Mouse (Mus musculus) megakaryocyte-erythroid progenitor cell, adult 5-6 weeks (primary cell): ENCODE measurements around the gene Rabgap1l. TPM values are rescaled to one million over a fixed set of nuclear protein-coding genes. Genes with fewer than 3 reads are reported as not detected.
A peak's percentile ranks its signal among the peaks of the same experiment; 100 is the strongest.
"Not testable (repeated sequence)": the region's sequence is repeated elsewhere in the genome, so short reads cannot be mapped to it uniquely, and the experiment has no call there.

Experiments used
- ATAC-seq: replicated peaks from 2 replicates; pipeline ENCODE4 v1.8.0; 2016; ENCODE audit warnings: mild to moderate bottlenecking, inconsistent platforms; ENCODE audit not compliant: severe bottlenecking, poor library complexity, low FRiP score, low TSS enrichment
- total RNA-seq, 2 experiments: library from RNA; stranded (forward) in 1 of 2; stranded (reverse) in 1 of 2; fragments of 200-1000, 215-1000 nt in 1 of 2; fragments of >200 nt in 1 of 2; fragmentation: Nextera tagmentation in 1 of 2; gene quantifications; 2 replicates each; pipeline ENCODE4 v1.2.3; 2014 to 2017

The Rabgap1l gene
- total RNA-seq, 2 experiments from 2014 or later: 124 to 256 TPM

DNA sequence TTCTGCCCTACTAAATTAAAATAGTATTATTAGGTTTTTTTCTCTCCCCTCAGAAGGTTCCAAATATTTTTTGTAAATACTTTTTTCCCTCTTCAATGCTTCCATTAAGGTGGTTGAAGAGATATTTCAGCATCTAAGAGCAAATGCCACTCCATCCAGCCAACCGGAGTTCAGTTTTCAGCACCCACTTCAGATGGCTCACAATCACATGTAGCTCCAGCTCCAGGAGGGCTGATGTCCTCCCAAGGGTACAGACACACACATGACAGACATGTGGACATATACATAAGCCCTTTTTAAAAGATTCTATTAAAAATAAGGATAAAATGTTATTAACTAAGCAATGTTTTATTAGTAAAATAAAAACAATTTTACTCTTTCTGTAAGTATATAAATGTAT, 79.6 kb downstream of the Rabgap1l start:
- no peak for ATAC-seq

DNA sequence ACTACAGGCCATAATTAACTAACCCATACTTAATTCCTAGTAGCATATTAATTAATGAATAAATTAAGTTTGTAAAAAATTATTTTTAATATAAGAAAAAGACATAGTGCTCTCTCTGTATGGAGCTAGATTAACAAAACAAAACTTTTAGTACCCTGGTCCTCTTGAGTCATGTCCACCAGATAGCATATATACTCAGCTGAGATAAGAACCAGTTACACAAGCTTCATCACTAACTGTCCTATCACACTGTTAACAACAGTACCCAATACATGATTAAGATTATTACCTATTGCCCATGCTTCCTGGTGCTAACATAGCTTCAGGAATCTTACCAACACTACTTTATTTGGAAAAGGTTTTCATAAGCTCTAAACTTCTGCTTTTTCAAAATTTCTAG, 82.5 kb downstream of the Rabgap1l start:
- 0 out of 2 replicates have a peak, but pooled peaks have one; percentile 41 for ATAC-seq

DNA sequence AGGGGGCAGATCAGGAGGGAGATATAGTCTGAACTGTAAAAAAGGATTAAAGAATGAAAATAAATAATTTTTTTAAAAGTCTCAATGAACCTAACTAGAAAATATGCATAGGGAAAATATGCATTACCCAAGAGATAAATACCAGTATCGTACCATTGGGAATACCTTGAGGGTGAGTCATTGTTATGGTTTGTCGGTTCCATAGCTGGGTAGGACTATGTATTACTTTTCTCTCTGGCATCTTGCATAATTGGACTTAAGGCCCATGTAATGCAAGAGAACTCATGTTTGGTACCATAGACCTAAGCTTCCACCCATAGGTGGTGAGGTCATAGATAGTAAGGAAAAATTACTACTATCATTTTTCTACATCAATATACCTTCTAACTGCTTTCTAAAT, 88.4 kb downstream of the Rabgap1l start:
- ATAC-seq: no peak

DNA sequence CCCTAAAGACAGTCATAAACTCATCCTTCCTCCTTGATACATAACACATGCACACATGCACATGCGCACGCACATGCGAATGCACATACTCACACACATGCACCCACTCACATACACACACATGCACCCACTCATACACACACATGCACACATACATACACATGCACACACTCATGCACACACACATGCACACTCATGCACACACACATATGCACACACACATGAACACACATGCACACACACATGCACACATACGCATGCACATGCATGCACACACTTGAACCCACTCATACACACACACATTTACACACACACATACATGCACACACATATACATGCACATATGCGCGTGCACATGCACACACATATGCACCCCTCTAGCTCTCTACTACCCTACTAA, 89.2 kb downstream of the Rabgap1l start:
- ATAC-seq: no peak

DNA sequence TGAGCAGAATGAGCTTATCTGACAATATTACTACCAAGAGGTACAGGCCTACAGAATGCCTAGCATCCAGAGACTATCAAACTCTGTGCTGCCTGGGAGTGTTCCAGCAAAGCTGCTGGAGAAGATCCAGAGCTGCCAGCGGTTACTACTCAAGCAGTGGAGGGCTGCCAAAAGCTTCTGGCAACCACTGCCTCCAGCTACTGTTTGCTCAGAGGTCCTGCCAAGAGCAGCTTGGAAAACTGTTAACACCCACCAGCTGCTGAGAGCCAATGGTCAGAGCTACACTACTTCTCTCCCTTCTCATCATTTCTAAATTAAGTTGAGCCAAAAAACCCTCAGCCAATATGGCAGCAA, 99.9 kb downstream of the Rabgap1l start:
- ATAC-seq: peak; percentile 98

DNA sequence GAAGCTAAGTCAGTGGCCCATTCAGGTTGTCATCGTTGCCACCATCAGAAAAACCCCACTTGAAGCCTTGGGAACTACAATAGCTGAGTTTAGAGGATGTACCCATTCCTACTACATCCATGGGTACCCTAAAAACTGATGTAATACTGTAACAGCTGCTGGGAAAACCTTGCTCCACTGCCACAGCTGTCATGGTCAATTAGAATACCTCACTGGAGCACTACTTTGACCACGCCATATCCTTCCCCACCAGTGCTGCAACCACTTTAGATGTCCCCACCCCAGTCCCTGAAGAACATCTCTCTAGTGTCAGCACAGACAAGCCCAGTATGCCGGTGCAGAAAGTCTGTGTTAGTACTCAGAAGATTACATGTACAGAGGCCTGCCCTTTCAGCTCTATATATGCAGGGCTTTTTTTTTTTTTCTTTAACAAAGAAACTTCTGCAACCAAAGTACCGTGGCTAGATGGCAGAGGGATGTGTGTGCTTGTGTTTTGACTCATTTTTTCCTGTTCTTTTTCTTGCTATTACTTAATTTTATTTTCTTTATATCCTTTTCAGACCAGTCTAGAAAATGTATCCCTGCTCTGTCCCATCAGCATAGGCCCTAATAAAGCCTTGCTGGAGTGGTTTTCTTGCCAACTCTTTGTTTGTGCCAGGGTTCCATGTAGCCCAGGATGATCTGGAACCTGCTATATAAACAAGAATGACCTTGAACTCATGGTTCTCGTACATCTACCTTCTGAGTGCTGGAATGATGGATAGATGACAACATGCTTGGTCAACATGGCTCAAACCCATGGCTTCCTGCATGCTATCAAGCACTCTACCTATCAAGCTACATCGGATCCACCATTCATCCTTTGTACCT, 100.6 kb downstream of the Rabgap1l start:
- ATAC-seq: no peak

DNA sequence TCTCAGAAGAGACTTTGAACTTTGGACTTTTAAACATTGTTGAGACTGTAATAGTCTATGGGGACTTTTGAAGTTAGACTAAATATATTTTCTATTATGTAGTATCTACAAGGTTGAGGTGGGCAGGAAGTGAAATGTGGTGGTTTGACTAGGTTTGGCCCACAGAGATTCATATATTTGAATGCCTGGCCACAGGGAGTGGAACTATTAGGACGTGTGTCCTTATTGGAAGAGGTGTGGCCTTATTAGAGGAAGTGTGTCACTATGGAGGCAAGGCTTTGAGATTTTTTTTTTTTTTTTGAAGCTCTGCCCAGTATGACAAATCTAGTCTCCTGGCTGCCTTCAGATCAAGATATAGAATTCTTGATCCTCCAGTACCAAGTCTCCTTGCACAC, 101.8 kb downstream of the Rabgap1l start:
- no peak for ATAC-seq

DNA sequence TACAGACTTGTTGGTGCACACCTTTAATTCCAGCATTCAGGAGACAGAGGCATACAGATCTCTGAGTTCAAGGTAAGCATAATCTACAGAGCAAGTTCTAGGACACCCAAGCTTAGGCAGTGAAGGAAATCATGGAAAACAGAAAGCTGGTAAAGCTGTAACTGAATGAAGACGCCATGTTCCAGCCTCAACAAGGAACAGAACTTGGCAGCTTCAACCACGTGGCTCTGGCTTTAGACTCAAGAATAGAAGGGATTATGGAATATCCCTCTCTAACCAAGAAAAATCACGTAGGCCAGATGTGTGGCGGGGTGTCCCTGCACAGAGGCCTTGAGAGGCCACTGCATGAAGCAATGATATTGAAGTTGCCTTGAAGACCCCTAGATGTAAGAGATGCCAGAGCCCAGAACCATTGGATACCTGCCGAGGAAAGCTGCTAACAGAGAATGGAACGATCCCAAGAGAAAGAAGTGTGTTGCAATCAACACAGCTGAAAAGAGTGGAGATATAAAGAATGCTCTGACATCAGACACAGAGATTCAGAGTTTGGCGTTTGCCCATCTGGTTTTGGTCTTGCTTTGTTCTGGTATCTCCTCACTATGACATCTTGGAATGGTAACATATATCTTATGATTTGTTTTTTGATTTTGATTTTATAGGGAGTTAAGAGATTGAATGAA, 102.4 kb downstream of the Rabgap1l start:
- ATAC-seq: no peak

DNA sequence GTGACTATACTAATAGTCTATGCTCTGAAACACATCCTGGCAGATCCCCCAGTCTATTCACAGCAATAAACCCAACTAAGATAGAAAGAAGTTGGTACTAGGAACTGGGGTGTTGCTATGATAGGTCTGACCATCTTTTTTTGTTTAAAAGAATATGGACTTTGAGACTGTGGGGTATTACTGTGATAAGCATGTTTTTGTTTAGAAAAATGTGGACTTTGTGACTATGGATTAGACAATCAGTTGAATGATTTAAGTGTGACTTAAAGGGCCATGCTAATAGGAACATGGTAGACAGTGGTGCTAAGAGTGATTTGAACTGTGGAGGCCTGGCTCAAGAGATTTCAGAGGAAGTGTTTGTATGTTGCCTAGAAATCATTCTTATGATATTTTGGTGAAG, 103.5 kb downstream of the Rabgap1l start:
- no peak for ATAC-seq

DNA sequence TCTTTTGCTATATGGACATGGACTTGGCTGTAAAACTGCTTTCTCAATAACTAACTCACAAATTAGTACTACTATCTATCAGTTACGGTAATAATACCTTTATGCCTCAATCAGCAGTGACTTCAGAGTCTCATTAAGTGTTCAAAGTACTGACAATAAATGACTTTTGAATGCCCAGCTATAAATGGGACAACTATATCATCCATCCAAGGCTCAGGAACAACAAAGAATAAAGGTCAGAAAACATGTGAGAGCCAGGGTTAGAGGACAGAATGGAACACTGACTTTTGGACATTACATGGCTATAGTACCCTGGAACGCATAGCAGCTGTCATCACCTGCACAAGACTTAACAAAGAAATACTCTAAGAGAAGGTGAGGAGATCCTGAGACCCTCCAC, 108.8 kb downstream of the Rabgap1l start:
- ATAC-seq: no peak

DNA sequence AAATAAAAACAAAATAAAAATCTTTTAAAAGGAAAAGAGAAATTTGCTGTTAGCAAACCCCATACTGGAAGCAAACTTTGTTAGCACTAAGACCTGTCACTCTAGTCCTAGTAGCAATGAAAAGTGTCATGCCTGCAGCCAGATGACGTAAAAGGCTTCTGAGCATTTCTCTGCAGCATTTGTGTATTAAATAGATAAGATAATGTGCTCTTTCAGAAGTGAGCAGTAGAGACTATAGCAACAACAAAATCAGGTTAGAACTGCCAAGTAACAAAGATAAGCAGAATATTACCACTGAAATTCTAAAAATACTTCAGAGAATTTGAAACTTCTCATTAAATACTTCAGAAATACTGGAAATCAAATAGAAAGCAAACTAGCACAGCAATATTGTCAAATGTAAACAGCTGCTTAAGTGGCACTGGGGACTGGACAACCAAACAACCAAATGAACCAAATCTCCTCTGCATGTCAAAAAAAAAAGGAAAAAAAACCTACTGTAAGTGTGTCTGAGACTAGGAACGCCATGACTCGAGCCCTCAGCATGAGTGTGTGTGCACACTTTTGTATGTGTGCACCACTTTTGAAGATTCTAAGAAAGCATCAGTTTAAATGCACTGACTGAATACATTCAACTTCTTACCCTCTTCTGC, 111.5 kb downstream of the Rabgap1l start:
- ATAC-seq: peak; percentile 99

DNA sequence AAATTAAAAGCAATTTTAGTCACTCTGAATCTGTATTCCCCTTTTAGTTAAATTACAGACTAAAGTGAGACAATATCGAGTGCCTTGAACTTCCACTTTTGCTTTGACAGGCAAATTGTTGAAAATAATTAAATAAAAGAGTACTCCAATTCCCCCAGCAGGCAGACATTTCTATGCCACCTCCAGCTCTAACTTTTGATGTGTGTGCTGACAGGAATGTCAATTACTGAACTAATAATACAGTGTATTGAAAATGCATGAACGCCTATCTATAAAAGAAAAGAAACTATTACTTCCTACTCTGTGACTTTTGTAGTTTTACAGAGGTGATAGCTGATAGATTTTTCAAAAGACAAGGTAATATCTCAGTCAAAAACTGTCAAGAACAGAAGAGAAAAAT, 118.2 kb downstream of the Rabgap1l start:
- ATAC-seq: no peak

DNA sequence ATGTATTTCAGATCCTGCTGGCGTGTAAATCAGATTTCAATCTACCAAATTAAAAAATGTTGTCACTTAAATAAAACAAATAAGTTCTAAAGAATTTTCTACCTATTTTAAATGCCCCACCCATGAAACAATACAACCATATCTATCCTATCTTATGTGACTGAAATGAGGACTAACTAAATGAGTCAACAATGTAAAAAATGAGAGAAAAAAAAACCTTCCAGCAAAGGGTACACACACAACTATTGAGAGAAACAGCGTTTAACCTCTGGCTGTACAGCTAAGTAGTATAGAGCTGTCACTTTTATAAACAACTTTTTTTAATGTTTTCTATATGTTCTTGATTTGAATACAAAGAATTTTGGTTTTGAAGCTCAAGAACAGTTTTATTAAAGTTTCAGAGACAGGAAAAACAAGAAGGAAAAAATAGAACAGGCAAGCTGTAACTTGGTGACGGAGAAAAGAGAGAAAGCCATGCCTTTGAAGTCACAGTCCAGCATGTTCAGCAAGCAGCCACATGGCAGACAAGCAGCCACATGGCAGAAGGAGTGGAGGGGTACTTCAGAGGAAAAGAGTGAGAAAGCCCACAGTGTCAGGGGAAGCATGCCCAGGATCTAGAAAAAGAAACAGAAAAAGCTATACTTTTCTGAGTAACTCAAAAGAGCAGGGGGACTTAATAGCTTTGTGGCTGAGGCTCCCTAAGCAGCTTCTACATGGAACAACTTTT, 120.8 kb downstream of the Rabgap1l start:
- ATAC-seq: no peak

DNA sequence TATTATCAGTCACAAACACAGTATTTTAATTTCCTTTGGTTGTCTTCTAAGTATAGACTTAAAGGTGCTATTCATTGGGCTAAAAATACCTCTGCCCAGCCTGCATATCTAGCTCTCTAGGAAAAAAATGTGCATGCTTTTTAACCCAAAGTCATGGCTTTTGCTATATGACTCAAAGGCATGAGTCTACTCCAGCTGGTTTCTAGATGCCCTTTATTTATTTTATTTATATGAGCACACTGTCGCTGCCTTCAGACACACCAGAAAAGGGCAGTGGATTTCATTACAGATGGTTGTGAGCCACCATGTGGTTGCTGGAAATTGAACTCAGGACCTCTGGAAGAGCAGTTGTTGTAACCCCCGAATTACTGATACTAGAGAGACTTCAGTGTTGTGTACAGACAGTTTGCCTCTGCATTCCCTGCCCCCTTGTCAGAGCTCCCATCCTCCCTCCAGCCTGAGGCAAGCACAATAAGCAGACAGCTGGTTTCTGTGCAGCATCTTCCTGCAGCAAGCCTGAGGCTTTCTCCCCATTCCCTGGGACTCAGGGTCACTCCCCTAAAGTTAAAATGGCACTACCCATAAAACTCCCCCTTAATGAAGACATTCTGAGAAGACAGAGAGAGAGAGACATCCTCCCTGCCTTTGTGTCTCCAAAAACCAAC, 137.1 kb downstream of the Rabgap1l start:
- no peak for ATAC-seq

DNA sequence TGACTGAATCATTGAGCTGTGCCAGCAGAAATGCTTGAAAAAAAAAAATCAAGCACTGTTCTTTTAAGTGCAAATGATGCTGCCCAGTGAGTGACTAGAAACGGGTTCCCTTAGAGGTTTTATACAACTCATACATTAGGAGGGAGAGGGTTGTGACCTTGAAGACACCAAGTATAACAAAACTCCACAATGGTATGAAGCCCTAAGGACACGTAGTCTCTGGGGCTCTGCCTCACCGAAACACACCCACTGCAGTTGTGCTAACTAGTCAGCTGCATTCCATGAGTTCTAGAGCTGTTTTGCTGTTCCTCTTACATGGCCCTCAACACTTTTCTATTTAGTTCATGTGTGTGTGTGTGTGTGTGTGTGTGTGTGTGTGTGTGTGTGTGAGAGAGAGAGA, 141.3 kb downstream of the Rabgap1l start:
- no peak for ATAC-seq

DNA sequence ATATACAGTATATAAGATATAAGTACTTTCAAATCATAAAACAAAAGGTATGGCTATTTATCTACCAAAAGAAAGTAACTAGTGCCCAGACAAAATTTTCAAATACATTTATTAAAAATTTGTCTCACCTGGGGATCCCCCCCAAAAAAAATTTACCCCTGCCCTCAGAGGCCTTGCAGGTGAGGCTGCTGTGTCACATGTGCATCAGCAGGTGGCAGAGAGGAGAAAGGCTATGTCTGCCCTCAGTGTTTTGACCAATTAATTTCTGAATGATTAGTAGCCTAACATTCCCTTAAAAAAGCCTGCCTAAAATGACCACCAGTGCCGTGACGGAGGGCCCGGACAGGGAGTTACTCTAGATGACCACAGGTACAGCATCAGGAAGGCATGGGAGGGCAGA, 147.6 kb downstream of the Rabgap1l start:
- no peak for ATAC-seq

DNA sequence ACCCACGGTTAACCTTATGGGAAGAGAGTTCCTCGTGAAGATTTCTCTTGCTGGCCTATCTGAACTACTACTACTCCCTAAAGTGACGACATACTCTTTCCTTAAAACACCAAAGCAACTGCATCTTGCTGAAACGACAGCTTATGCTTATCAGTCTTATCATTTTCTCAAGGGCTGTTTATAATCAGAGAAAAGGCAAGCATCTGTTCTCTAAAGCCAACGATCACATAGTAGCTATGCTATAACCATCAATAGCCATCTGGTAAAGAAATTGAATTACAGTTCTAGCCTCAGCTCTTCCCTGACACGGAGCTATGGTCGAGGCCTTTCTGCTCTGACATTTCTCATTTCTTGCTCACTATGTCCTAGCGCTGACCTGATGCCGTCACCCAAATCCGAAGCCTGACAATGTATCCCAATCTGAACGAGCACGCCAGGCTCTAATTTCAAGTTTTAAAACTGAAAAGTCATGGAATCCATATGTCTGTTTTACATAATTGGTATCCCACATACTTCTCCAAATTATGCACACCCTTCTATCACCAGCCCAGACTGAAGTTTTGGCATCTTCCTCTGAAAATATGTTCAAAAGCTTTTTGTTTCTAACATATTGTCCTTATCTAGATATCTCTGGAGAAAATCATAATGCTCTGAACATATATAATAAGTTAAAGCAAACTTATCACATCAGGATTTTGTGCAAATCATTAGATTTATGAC, 164.6 kb downstream of the Rabgap1l start:
- ATAC-seq: peak; percentile 57; the same call in 1 of the 2 replicates

DNA sequence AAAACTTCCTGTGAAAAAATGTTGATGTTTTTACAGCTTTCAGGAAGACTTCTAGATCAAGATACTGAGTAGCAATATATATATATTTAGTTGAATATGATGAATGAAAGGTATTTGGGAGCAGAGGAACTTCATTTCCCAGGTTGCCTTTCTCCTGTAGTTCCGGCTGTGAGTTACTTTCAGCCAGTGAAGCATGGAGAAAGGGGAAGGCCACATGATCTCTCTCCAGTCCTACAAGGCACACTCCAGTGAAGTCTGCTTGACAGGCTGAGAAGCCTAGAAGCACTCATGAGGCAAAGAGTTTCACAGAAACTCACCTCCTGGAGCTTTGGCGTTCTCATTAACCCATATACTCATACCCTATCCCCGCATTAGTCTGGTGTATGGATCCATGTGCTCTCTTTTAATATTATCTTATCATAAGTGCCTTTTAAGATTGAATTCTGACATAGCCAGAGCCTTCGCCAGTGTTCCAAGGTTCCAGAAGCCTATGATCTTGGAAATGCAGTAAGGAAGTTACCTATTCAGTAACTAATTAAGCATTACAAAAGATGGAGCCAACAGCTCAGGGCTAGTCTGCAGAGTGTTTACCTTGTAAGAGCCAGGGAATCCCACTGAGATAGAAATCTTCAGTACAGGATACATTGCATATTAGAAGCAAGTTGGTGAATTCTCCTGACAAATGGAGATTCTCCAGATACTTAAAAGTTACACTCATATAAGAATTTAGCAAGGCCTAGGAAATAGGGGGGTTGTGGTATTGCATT, 168.5 kb downstream of the Rabgap1l start:
- not testable (repeated sequence) for ATAC-seq
